Mouse (Mus musculus) myocyte (in vitro differentiated cells): ENCODE measurements around the gene Fgr.

Source experiments
- E2F4 ChIP-seq: IDR thresholded peaks from one replicate; pipeline ENCODE4 v1.6.1; 2011; ENCODE audit warnings: mild to moderate bottlenecking, control low read depth, moderate library complexity; ENCODE audit not compliant: insufficient read depth
- MYOD1 ChIP-seq, 3 experiments: IDR thresholded peaks; one replicate each; pipeline ENCODE4 v1.6.1; 2011; ENCODE audit warnings: control low read depth in 2 of 3, low read depth in 2 of 3, mild to moderate bottlenecking in 2 of 3, moderate library complexity in 1 of 3; ENCODE audit not compliant: insufficient read length in 2 of 3, control insufficient read depth in 1 of 3
- MYOG ChIP-seq, 3 experiments: IDR thresholded peaks; one replicate each; pipeline ENCODE4 v1.6.1; 2011; ENCODE audit warnings: control low read depth in 2 of 3, low read depth in 2 of 3, mild to moderate bottlenecking in 2 of 3; ENCODE audit not compliant: insufficient read length in 2 of 3, control insufficient read depth in 1 of 3, insufficient read depth in 1 of 3
- POLR2A ChIP-seq: IDR thresholded peaks from one replicate; pipeline ENCODE4 v1.6.1; 2011; ENCODE audit warnings: low read depth, mild to moderate bottlenecking, control low read depth, moderate library complexity; ENCODE audit not compliant: insufficient read length
- POLR2AphosphoS2 ChIP-seq: IDR thresholded peaks from one replicate; pipeline ENCODE4 v1.6.1; 2011; ENCODE audit warnings: low read depth, control low read depth; ENCODE audit not compliant: insufficient read length
- SRF ChIP-seq: IDR thresholded peaks from one replicate; pipeline ENCODE4 v1.6.1; 2011; ENCODE audit warnings: low read depth; ENCODE audit not compliant: control insufficient read depth, insufficient read length

- TF ChIP-seq MYOD1 (IDR thresholded peaks at IDR 0.05; ENCODE audit: control insufficient read depth in 1 of 3, insufficient read length in 2 of 3, low read depth in 2 of 3) (no peak), POLR2A (no peak), POLR2AphosphoS2 (no peak), SRF (no peak), MYOG (IDR thresholded peaks at IDR 0.05; ENCODE audit: control insufficient read depth in 1 of 3, insufficient read depth in 1 of 3, insufficient read length in 2 of 3, low read depth in 2 of 3) (no peak), E2F4 (no peak)
These were observed 41.0 kb upstream of the Fgr start for GRCm38 (mm10) chr4:132932752-132933404.
